Mouse (Mus musculus): ENCODE data around the gene Ift52.

DNA sequence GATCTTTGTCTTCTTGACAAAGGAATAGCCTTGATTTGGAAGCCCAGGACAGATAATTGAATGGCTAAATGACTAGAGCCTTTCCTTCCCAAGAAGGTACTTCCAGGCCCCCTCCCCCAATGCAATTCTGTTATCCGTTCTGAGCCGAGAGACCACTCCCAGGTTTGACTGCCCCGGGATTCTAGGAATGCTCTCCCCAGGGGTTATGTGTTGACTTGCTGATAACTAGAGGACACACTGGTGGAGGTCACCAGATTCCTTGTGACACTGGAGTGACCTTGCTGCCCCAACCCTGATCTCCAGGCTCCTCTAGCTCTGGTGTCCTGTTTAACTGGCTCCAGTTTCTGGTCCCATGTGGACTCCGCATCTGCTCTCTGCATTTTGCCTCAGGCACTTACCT lies 34.9 kb downstream of the Ift52 start:
- no peak for TF ChIP-seq CTCF (IDR thresholded peaks at IDR 0.05; ENCODE audit: insufficient read depth, low read depth, low read length)
- no peak for TF ChIP-seq POLR2A (IDR thresholded peaks at IDR 0.05; ENCODE audit: insufficient read depth, low read depth, low read length)

Data from olfactory bulb, adult 2 months (tissue).